Mouse (Mus musculus): Measurements from ENCODE around the gene Gucy2c. TPM values are rescaled to one million over a fixed set of nuclear protein-coding genes. Genes with fewer than 3 reads are reported as not detected.

Gene Gucy2c
- polyA plus RNA-seq, 1 experiment from 2014 or later = 0.14 TPM

DNA sequence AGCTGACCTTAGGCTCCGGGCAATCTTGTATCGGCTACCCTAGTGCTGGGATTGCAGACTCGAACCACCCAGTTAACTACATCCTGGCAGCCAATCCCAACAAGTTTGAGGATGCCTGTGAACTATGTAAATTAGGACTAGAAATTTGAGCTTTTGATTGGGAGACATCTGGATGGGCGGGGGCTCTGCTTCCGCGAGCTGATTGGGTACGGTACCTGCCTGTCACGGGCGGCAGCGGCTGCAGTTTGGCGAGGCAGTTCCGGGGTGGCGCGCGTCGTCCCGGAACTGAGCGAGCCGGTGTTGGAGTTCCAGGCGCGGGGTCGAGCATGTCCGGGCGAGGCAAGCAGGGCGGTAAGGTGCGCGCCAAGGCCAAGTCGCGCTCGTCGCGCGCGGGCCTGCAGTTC lies 26.5 kb upstream of the Gucy2c start, which contains the start of gene H2afj:
Gene H2afj, plus strand, starts transcription at position 231 of the 404 bp plus-strand sequence.
- WGBS = 0% methylated on average over 27 of the region's 34 CpGs
- ATAC-seq (replicated peaks; ENCODE audit: insufficient number of reproducible peaks, low FRiP score, low TSS enrichment, low read depth) (peak; percentile 77), DNase-seq (ENCODE audit: low spot score) (peak; percentile 96)
- Histone ChIP-seq H3K4me1 (ENCODE audit: control insufficient read depth, insufficient read depth, low read length) (no peaks in the 10 kb centered on the region), H3K9me3 (replicated peaks; ENCODE audit: control insufficient read depth, low read length) (no peaks in the 10 kb centered on the region), H3K27me3 (ENCODE audit: control insufficient read depth, insufficient read depth, low read length) (no peaks in the 10 kb centered on the region), H3K4me3 (ENCODE audit: low read depth, low read length) (peak within 1 kb of the TSS; percentile 63), H3K4me2 (ENCODE audit: low read depth, low read length) (peak within 1 kb of the TSS; percentile 93), H3K36me3 (replicated peaks; ENCODE audit: control insufficient read depth, insufficient read depth, low read depth, low read length) (peaks cover 4% of the 10 kb centered on the region; the same call in 1 of the 2 replicates), H3K9ac (replicated peaks; ENCODE audit: low read length) (peak within 1 kb of the TSS; percentile 58), H3K27ac (replicated peaks; ENCODE audit: low read depth, low read length) (peak within 1 kb of the TSS; percentile 62)

DNA sequence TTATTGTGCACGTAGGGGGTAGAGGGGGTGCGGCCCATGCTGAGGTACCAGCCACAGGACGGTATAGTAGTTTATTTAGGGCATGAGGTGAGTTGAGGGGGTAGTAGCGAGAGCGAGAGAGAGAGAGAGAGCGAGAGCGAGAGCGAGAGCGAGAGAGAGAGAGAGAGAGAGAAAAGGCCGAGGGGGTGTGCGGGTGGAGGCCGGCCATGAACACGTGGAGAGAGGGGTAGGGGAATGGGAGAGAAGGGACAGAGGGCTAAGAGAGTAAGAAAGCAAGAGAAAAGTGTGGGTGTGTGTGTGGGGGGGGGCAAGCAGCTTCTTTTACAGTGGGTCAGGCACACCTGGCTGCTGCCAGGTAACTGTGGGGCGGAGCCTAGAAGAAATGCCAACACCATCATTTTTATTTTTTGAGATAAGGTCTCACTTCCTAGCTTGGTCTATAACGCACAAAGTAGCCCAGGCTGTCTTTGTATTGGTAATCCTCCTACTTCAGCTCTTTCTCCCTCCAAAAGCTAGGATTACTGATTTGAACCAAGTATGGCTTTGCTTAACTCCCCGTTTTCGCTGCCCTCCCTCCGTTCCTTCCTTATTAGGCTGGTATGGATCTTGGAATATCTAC lies 25.9 kb upstream of the Gucy2c start:
- peak overlapping the region; percentile 62 for H3K27ac ChIP-seq (replicated peaks; ENCODE audit: low read depth, low read length)
- peak; percentile 2; the same call in 1 of the 2 replicates for ATAC-seq (replicated peaks; ENCODE audit: insufficient number of reproducible peaks, low FRiP score, low TSS enrichment, low read depth)

DNA sequence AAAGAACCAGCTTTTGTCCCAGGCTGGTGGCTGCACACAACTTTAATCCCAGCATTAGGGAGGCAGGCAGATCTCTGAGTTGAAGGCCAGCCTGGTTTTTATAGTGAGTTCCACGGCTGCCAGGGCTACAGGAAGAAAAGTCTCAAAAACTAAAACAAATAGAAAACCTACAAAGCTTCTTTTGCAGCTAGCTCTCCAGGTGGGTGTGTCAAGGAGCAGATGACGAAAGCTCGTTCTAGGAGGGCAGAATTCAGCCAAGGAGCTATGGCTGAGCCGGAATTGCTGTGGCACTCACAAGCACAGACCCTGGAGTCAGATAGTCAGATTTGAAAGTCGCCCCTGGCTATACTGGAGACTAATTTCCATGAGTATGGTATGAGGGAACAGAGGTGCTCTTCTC lies 25.3 kb upstream of the Gucy2c start:
- H3K27ac ChIP-seq (replicated peaks; ENCODE audit: low read depth, low read length) = no peak overlapping the region
- H3K36me3 ChIP-seq (replicated peaks; ENCODE audit: control insufficient read depth, insufficient read depth, low read depth, low read length) = no peaks in the 10 kb centered on the region
- DNase-seq (ENCODE audit: low spot score) = no peak
- ATAC-seq (replicated peaks; ENCODE audit: insufficient number of reproducible peaks, low FRiP score, low TSS enrichment, low read depth) = no peak
- no peaks in the 10 kb centered on the region for H3K27me3 ChIP-seq (ENCODE audit: control insufficient read depth, insufficient read depth, low read length)
- peak overlapping the region; percentile 52; the same call in 1 of the 2 replicates for H3K9ac ChIP-seq (replicated peaks; ENCODE audit: low read length)
- H3K4me2 ChIP-seq (ENCODE audit: low read depth, low read length) = no peak overlapping the region
- no peak overlapping the region for H3K4me3 ChIP-seq (ENCODE audit: low read depth, low read length)
- H3K4me1 ChIP-seq (ENCODE audit: control insufficient read depth, insufficient read depth, low read length) = no peaks in the 10 kb centered on the region
- WGBS = 61% methylated on average over 5 of the region's 5 CpGs
- no peaks in the 10 kb centered on the region for H3K9me3 ChIP-seq (replicated peaks; ENCODE audit: control insufficient read depth, low read length)

More for the DNA sequence above, 25.9 kb upstream of the Gucy2c start:
- peak overlapping the region; percentile 52 for H3K9ac ChIP-seq (replicated peaks; ENCODE audit: low read length)
- no peaks in the 10 kb centered on the region for H3K9me3 ChIP-seq (replicated peaks; ENCODE audit: control insufficient read depth, low read length)
- 22% methylated on average over 18 of the region's 18 CpGs for WGBS
- peaks cover 4% of the 10 kb centered on the region; the same call in 1 of the 2 replicates for H3K36me3 ChIP-seq (replicated peaks; ENCODE audit: control insufficient read depth, insufficient read depth, low read depth, low read length)
- DNase-seq (ENCODE audit: low spot score) = peak; percentile 12
- H3K27me3 ChIP-seq (ENCODE audit: control insufficient read depth, insufficient read depth, low read length) = no peaks in the 10 kb centered on the region
- H3K4me2 ChIP-seq (ENCODE audit: low read depth, low read length) = peak overlapping the region; percentile 37
- no peaks in the 10 kb centered on the region for H3K4me1 ChIP-seq (ENCODE audit: control insufficient read depth, insufficient read depth, low read length)
- peak overlapping the region; percentile 63 for H3K4me3 ChIP-seq (ENCODE audit: low read depth, low read length)

DNA sequence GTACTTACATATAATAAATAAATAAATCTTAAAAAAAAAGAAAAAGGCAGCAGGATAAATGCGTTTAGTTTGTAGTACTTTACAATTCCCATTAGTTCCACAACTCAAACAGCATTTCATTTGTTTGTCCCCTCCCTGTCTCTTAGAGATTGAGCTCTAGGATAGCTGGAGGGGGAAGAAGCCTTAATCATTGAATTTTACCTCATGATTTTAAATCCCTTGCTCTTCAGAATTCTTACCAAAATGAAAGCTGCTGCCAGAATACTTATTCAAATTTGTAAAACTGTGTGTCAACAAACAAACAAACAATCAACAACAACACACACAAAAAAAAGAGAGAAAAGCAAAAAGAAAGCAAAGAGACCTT lies 23.8 kb upstream of the Gucy2c start:
- Histone ChIP-seq H3K27ac (replicated peaks; ENCODE audit: low read depth, low read length) (no peak overlapping the region), H3K27me3 (ENCODE audit: control insufficient read depth, insufficient read depth, low read length) (no peaks in the 10 kb centered on the region), H3K4me1 (ENCODE audit: control insufficient read depth, insufficient read depth, low read length) (no peaks in the 10 kb centered on the region), H3K9ac (replicated peaks; ENCODE audit: low read length) (no peak overlapping the region), H3K4me3 (ENCODE audit: low read depth, low read length) (no peak overlapping the region), H3K9me3 (replicated peaks; ENCODE audit: control insufficient read depth, low read length) (no peaks in the 10 kb centered on the region), H3K4me2 (ENCODE audit: low read depth, low read length) (no peak overlapping the region), H3K36me3 (replicated peaks; ENCODE audit: control insufficient read depth, insufficient read depth, low read depth, low read length) (no peaks in the 10 kb centered on the region)
- ATAC-seq (replicated peaks; ENCODE audit: insufficient number of reproducible peaks, low FRiP score, low TSS enrichment, low read depth) = no peak
- DNase-seq (ENCODE audit: low spot score) = no peak
- WGBS = 91% methylated on average over 1 of the region's 1 CpGs

DNA sequence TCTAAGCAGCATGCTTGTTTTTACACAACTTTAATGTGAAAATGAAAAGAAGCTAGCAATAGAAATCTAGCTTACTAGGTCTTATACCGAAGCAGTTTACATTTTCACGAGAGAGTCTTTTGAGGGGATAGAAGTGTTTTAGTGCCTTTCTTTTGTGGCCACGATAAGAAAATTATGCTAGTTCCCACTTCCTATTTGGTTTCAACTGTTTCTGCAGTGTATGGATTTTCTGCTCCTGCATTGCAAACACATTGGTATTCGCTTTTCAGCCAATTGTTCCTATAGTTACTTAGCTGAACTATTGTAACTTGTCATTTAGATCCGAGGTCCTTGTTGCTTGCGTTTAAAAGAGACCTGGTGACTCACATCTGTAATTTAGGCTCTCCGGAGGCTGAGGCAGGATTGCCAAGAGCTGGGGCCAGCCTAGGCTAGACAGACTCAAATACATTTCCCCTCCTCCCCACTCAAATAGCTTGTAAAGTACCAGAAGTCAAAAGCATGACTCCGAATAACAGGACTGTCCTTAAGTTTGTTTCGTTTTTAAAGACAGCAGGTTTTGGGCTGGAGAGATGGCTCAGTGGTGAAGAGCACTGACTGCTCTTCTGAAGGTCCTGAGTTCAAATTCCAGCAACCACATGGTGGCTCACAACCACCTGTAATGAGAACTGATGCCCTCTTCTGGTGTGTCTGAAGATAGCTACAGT lies 23.3 kb upstream of the Gucy2c start:
- peak overlapping the region; percentile 100 for H3K27ac ChIP-seq (replicated peaks; ENCODE audit: low read depth, low read length)
- H3K4me3 ChIP-seq (ENCODE audit: low read depth, low read length) = peak overlapping the region; percentile 70
- ATAC-seq (replicated peaks; ENCODE audit: insufficient number of reproducible peaks, low FRiP score, low TSS enrichment, low read depth) (no peak), DNase-seq (ENCODE audit: low spot score) (peak; percentile 25)
- WGBS = 35% methylated on average over 9 of the region's 9 CpGs
- no peaks in the 10 kb centered on the region for H3K36me3 ChIP-seq (replicated peaks; ENCODE audit: control insufficient read depth, insufficient read depth, low read depth, low read length)
- no peaks in the 10 kb centered on the region for H3K4me1 ChIP-seq (ENCODE audit: control insufficient read depth, insufficient read depth, low read length)
- H3K9me3 ChIP-seq (replicated peaks; ENCODE audit: control insufficient read depth, low read length) = no peaks in the 10 kb centered on the region
- H3K9ac ChIP-seq (replicated peaks; ENCODE audit: low read length) = peak overlapping the region; percentile 43
- peak overlapping the region; percentile 25; the same call in 1 of the 2 replicates for H3K4me2 ChIP-seq (ENCODE audit: low read depth, low read length)
- H3K27me3 ChIP-seq (ENCODE audit: control insufficient read depth, insufficient read depth, low read length) = no peaks in the 10 kb centered on the region

DNA sequence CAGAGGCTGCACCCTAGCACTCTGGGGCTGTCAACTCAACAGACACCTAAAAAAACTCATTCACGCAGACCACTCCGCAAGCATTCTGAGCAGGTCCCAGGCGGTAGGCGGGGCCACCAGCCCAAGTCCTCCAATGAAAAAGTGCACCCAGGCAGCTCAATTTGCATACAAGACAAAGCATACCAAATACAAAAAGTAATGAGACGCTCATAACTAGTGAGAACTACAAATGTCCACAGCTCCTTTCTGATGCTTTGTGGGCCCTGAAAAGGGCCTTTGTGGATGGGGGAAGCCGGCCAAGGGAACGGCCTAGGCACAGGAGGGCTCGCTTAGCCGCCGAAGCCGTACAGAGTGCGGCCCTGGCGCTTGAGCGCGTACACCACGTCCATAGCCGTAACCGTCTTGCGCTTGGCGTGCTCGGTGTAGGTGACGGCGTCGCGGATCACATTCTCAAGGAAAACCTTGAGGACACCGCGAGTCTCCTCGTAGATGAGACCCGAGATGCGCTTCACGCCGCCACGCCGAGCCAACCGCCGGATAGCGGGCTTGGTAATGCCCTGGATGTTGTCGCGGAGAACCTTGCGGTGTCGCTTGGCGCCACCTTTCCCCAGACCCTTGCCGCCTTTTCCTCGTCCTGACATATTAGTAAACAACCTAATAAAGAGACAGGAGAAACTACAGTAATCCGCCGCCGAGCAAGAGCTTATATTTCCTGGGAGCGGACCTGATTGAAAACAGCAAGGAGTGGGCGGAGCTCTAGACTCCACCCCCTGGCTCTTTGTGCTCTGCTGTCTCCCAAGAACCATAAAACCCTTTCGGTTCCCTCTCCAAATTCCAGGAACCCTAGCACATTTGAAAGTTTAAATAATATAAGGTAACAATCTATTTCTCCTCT lies 22.4 kb upstream of the Gucy2c start, which contains the start of gene Hist4h4:
Gene Hist4h4, minus strand, starts transcription at position 677 of the 895 bp plus-strand sequence.
- peak; percentile 96 for DNase-seq (ENCODE audit: low spot score)
- no peaks in the 10 kb centered on the region for H3K27me3 ChIP-seq (ENCODE audit: control insufficient read depth, insufficient read depth, low read length)
- peak within 1 kb of the TSS; percentile 98 for H3K9ac ChIP-seq (replicated peaks; ENCODE audit: low read length)
- H3K27ac ChIP-seq (replicated peaks; ENCODE audit: low read depth, low read length) = peak within 1 kb of the TSS; percentile 100
- H3K4me1 ChIP-seq (ENCODE audit: control insufficient read depth, insufficient read depth, low read length) = no peaks in the 10 kb centered on the region
- H3K4me3 ChIP-seq (ENCODE audit: low read depth, low read length) = peak within 1 kb of the TSS; percentile 70
- H3K4me2 ChIP-seq (ENCODE audit: low read depth, low read length) = peak within 1 kb of the TSS; percentile 92
- no peaks in the 10 kb centered on the region for H3K9me3 ChIP-seq (replicated peaks; ENCODE audit: control insufficient read depth, low read length)
- ATAC-seq (replicated peaks; ENCODE audit: insufficient number of reproducible peaks, low FRiP score, low TSS enrichment, low read depth) = peak; percentile 68
- under 1% methylated on average over 50 of the region's 50 CpGs for WGBS
- H3K36me3 ChIP-seq (replicated peaks; ENCODE audit: control insufficient read depth, insufficient read depth, low read depth, low read length) = no peaks in the 10 kb centered on the region

DNA sequence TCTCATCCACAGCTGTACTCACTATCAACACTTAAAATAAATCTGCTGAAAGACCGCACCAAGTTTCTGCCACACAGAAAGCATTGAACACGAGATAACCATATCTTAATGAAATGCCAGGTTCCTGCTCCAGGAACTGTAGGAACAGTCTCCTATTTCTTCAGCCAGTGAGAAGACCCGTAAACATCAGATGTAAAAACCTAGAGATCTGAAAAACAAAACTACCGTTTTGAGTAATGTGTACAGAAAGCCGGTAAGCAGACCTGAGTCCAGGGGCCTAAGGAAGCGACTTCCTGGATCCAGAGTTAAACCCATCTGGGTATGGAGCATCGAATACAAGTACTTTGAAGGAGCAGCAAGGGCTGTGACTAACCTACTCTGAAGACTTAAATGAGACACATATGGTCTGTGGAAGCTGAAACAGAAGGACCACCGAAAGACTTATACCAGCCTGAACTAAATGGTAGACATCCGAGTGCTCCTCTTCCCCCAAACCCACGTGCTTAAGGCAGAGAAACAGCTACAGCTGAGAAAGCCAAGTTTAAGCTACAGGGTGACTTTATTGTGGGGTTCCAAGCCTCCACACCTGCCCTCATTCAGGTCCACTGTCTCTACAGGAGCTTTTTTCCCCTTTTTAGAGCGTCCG lies 21.7 kb upstream of the Gucy2c start:
- Histone ChIP-seq H3K27me3 (ENCODE audit: control insufficient read depth, insufficient read depth, low read length) (no peaks in the 10 kb centered on the region), H3K27ac (replicated peaks; ENCODE audit: low read depth, low read length) (peak overlapping the region; percentile 100), H3K9ac (replicated peaks; ENCODE audit: low read length) (peak overlapping the region; percentile 98), H3K36me3 (replicated peaks; ENCODE audit: control insufficient read depth, insufficient read depth, low read depth, low read length) (no peaks in the 10 kb centered on the region), H3K4me2 (ENCODE audit: low read depth, low read length) (peak overlapping the region; percentile 92), H3K4me3 (ENCODE audit: low read depth, low read length) (peak overlapping the region; percentile 70), H3K9me3 (replicated peaks; ENCODE audit: control insufficient read depth, low read length) (no peaks in the 10 kb centered on the region), H3K4me1 (ENCODE audit: control insufficient read depth, insufficient read depth, low read length) (no peaks in the 10 kb centered on the region)
- WGBS = 18% methylated on average over 12 of the region's 12 CpGs
- DNase-seq (ENCODE audit: low spot score) = peak; percentile 61
- peak; percentile 2; the same call in 1 of the 2 replicates for ATAC-seq (replicated peaks; ENCODE audit: insufficient number of reproducible peaks, low FRiP score, low TSS enrichment, low read depth)

Measured in embryonic facial prominence, embryonic 11.5 days (tissue).